Mouse (Mus musculus) hindbrain, embryonic 16.5 days (tissue): ENCODE results near the gene Hpn. TPM values are rescaled to one million over a fixed set of nuclear protein-coding genes. Genes with fewer than 3 reads are reported as not detected.

ENCODE experiments used
- polyA plus RNA-seq: library from polyadenylated mRNA; unstranded; fragments of >200 nt; fragmentation: Nextera tagmentation; extraction: Ambion mirVana; gene quantifications from 2 replicates; pipeline ENCODE4 v1.2.1, GENCODE M21; 2015

Hpn gene
- polyA plus RNA-seq, 1 experiment from 2014 or later: 0.75 TPM

Other genes with a start within 250 kb of the Hpn start
- gene Cd22, start 234.9 kb downstream of the Hpn start, polyA plus RNA-seq: 0.26 TPM in 1 of 2 replicates, not detected in the other
- 5.3 and 5.8 TPM in 2 replicates for gene Mag, start 200.4 kb downstream of the Hpn start, polyA plus RNA-seq
- gene Hamp2, start 190.6 kb downstream of the Hpn start, polyA plus RNA-seq: 0.44 TPM in 1 of 2 replicates, not detected in the other
- gene Hamp, start 171.3 kb downstream of the Hpn start, polyA plus RNA-seq: not detected in 2 replicates
- gene Usf2, start 158.5 kb downstream of the Hpn start, polyA plus RNA-seq: 25.7 and 27.3 TPM in 2 replicates
- 24.1 and 27.8 TPM in 2 replicates for gene Lsr, start 141.8 kb downstream of the Hpn start, polyA plus RNA-seq
- gene Fam187b, start 141.5 kb downstream of the Hpn start, polyA plus RNA-seq: 0.63 and 0.82 TPM in 2 replicates
- 24.4 and 32.9 TPM in 2 replicates for gene Fxyd5, start 72.8 kb downstream of the Hpn start, polyA plus RNA-seq
- 324 and 417 TPM in 2 replicates for gene Fxyd7, start 63.8 kb downstream of the Hpn start, polyA plus RNA-seq
- 69.4 and 89.9 TPM in 2 replicates for gene Fxyd1, start 58.1 kb downstream of the Hpn start, polyA plus RNA-seq
- 0.50 and 0.65 TPM in 2 replicates for gene Lgi4, start 55.9 kb downstream of the Hpn start, polyA plus RNA-seq
- 0.43 and 0.95 TPM in 2 replicates for gene Fxyd3, start 38.6 kb downstream of the Hpn start, polyA plus RNA-seq
- 19.0 TPM in 2 replicates for gene Scn1b, start 11.7 kb upstream of the Hpn start, polyA plus RNA-seq
- 203 and 222 TPM in 2 replicates for gene Gramd1a, start 40.6 kb upstream of the Hpn start, polyA plus RNA-seq
- not detected in 2 replicates for gene Scgb2b2, start 175.2 kb upstream of the Hpn start, polyA plus RNA-seq
- not detected in 2 replicates for gene Scgb1b2, start 176.5 kb upstream of the Hpn start, polyA plus RNA-seq
- not detected in 2 replicates for gene Scgb2b3, start 246.8 kb upstream of the Hpn start, polyA plus RNA-seq